Mouse (Mus musculus): ENCODE measurements around the gene Panx2. TPM values are rescaled to one million over a fixed set of nuclear protein-coding genes. Genes with fewer than 3 reads are reported as not detected.

Panx2 gene
- total and polyA plus RNA-seq, 3 experiments, result not detected

DNA sequence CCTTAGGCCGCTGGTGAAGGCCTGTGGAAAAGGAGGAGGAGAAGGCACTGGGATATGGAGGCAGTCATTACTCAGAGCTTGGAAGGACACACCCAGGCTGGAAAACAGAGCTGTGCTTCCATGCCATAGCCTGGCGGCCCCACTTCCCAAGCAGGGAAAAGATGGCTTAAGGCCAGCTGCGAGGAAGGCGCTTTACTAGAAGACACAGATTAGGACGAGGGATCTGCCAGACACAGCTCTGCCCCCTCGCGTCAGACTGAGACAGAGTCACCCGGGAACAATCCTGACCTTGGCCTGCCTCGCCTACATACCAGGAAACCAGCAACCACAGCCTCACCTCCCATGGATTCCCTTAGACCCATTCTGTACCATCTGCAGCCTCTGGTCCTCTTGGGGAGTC lies 50.6 kb downstream of the Panx2 start:
- Histone ChIP-seq H3K4me1 (ENCODE audit: control insufficient read depth in 1 of 2, insufficient read depth in 2 of 2) (no peaks in the 10 kb centered on the region), H3K4me2 (ENCODE audit: insufficient read depth, low read depth, poor library complexity, severe bottlenecking) (no peak overlapping the region), H3K36me3 (replicated peaks in 1 of 2; ENCODE audit: control insufficient read depth in 1 of 2, insufficient read depth in 1 of 2, low read length in 1 of 2) (peaks cover 69 to 93% of the 10 kb centered on the region in 2 experiments), H3K27me3 (replicated peaks) (no peaks in the 10 kb centered on the region), H3K79me2 (replicated peaks; ENCODE audit: control insufficient read depth, extremely low read depth, insufficient read depth, poor library complexity, severe bottlenecking) (no peaks in the 10 kb centered on the region), H3K9ac (ENCODE audit: insufficient read depth, low read depth) (no peak overlapping the region), H3K4me3 (replicated peaks in 1 of 3; ENCODE audit: low read depth in 2 of 3, low read length in 2 of 3, poor library complexity in 1 of 3) (no peak overlapping the region), H3K9me3 (replicated peaks; ENCODE audit: low read length) (no peaks in the 10 kb centered on the region), H3K27ac (ENCODE audit: insufficient read depth, low read depth) (no peak overlapping the region)
- DNase-seq (ENCODE audit: extremely low read depth), result no peak
- dilution Hi-C loops (cut with MboI; ENCODE audit: extremely low pct_ligation_motif_present, extremely low pct_unique_long_range_greater_than_20kb, low sequenced_read_pairs) (no loop called here), in situ Hi-C loops (cut with MboI; ENCODE audit: low pct_ligation_motif_present, low pct_unique_long_range_greater_than_20kb, low sequenced_read_pairs) (loop anchor here (25.0 kb wide), 1 partner anchor 252 kb away; the partner anchor contains the start of genes Lmf2, Ncaph2 and Sco2)
- TF ChIP-seq MXI1 (IDR thresholded peaks at IDR 0.05; ENCODE audit: low read depth, low read length), result no peak
- no peak for TF ChIP-seq MYC (IDR thresholded peaks at IDR 0.05; ENCODE audit: low read depth, low read length)
- TF ChIP-seq UBTF (IDR thresholded peaks at IDR 0.05; ENCODE audit: low read depth, low read length), result no peak
- TF ChIP-seq MAX (IDR thresholded peaks at IDR 0.05; ENCODE audit: low read length), result no peak
- no peak for TF ChIP-seq JUND (conservative IDR thresholded peaks at IDR 0.05; ENCODE audit: low read depth, low read length)
- TF ChIP-seq RAD21 (IDR thresholded peaks at IDR 0.05; ENCODE audit: low read depth, low read length), result no peak
- TF ChIP-seq NELFE (IDR thresholded peaks at IDR 0.05; ENCODE audit: low read depth, low read length), result no peak
- no peak for TF ChIP-seq POLR2AphosphoS2 (IDR thresholded peaks at IDR 0.05; ENCODE audit: low read depth, low read length)
- no peak for TF ChIP-seq EP300 (IDR thresholded peaks at IDR 0.05; ENCODE audit: low read length)
- TF ChIP-seq TBP (conservative IDR thresholded peaks at IDR 0.05; ENCODE audit: low read depth, low read length), result no peak
- no peak for TF ChIP-seq IRF4 (IDR thresholded peaks at IDR 0.05; ENCODE audit: low read depth, low read length)
- TF ChIP-seq GABPA (IDR thresholded peaks at IDR 0.05; ENCODE audit: insufficient replicate concordance, low read depth, low read length), result no peak
- no peak for TF ChIP-seq CHD2 (IDR thresholded peaks at IDR 0.05; ENCODE audit: low read length)
- no peak for TF ChIP-seq ZNF384 (IDR thresholded peaks at IDR 0.05; ENCODE audit: low read depth, low read length)
- no peak for TF ChIP-seq HCFC1 (IDR thresholded peaks at IDR 0.05; ENCODE audit: low read depth, low read length)
- no peak for TF ChIP-seq TCF12 (IDR thresholded peaks at IDR 0.05; ENCODE audit: low read depth, low read length)
- TF ChIP-seq ELF1 (IDR thresholded peaks at IDR 0.05; ENCODE audit: low read depth, low read length), result no peak

DNA sequence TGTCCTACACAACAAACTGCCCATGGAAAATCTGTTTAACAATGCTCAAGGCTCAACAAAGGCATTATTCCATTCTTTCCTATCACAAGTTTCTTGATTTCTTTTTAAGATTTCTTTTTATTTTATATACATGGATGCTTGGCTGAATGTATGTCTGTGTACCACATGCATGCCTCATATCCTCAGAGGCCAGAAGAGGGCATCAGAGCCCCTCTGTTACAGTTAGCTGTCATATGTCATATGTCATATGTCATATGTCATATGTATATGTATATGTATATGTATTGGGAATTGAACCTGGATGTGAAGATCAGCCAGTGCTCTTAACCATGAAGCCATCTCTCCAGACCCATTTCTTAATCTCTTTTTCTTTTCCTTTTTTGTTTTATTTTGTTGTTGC lies 58.5 kb downstream of the Panx2 start:
- Histone ChIP-seq H3K36me3 (replicated peaks in 1 of 2; ENCODE audit: control insufficient read depth in 1 of 2, insufficient read depth in 1 of 2, low read length in 1 of 2) (peaks cover 25 to 62% of the 10 kb centered on the region in 2 experiments), H3K27me3 (replicated peaks) (no peaks in the 10 kb centered on the region), H3K79me2 (replicated peaks; ENCODE audit: control insufficient read depth, extremely low read depth, insufficient read depth, poor library complexity, severe bottlenecking) (peaks cover 18% of the 10 kb centered on the region), H3K9ac (ENCODE audit: insufficient read depth, low read depth) (no peak overlapping the region), H3K4me2 (ENCODE audit: insufficient read depth, low read depth, poor library complexity, severe bottlenecking) (no peak overlapping the region), H3K4me1 (ENCODE audit: control insufficient read depth in 1 of 2, insufficient read depth in 2 of 2) (peaks cover 5 to 22% of the 10 kb centered on the region in 2 experiments), H3K27ac (ENCODE audit: insufficient read depth, low read depth) (no peak overlapping the region), H3K9me3 (replicated peaks; ENCODE audit: low read length) (no peaks in the 10 kb centered on the region), H3K4me3 (replicated peaks in 1 of 3; ENCODE audit: low read depth in 2 of 3, low read length in 2 of 3, poor library complexity in 1 of 3) (no peak overlapping the region)
- dilution Hi-C loops (cut with MboI; ENCODE audit: extremely low pct_ligation_motif_present, extremely low pct_unique_long_range_greater_than_20kb, low sequenced_read_pairs) (no loop called here), in situ Hi-C loops (cut with MboI; ENCODE audit: low pct_ligation_motif_present, low pct_unique_long_range_greater_than_20kb, low sequenced_read_pairs) (loop anchor here (25.0 kb wide), 1 partner anchor 244 kb away; the partner anchor contains the start of genes Lmf2, Ncaph2 and Sco2)
- TF ChIP-seq MAZ (IDR thresholded peaks at IDR 0.05; ENCODE audit: low read depth, low read length), result no peak
- TF ChIP-seq RAD21 (IDR thresholded peaks at IDR 0.05; ENCODE audit: low read depth, low read length), result peak; percentile 71
- TF ChIP-seq NELFE (IDR thresholded peaks at IDR 0.05; ENCODE audit: low read depth, low read length), result no peak
- TF ChIP-seq NRF1 (IDR thresholded peaks at IDR 0.05; ENCODE audit: low read depth, low read length), result no peak
- TF ChIP-seq ZKSCAN1 (IDR thresholded peaks at IDR 0.05; ENCODE audit: borderline replicate concordance, low read depth, low read length), result no peak
- 0 out of 2 replicates have a peak, but pooled peaks have one; percentile 13 for TF ChIP-seq MAX (IDR thresholded peaks at IDR 0.05; ENCODE audit: low read length)
- peak in 1 of 2 experiments; percentile 68; a peak in 2 of 4 replicates for TF ChIP-seq CTCF (conservative IDR thresholded peaks at IDR 0.05 in 1 of 2, IDR thresholded peaks at IDR 0.05 in 1 of 2; ENCODE audit: low read depth in 2 of 2, low read length in 2 of 2)
- TF ChIP-seq KAT2A (IDR thresholded peaks at IDR 0.05; ENCODE audit: insufficient replicate concordance, low read length), result no peak
- peak; percentile 68 for TF ChIP-seq MYC (IDR thresholded peaks at IDR 0.05; ENCODE audit: low read depth, low read length)
- TF ChIP-seq UBTF (IDR thresholded peaks at IDR 0.05; ENCODE audit: low read depth, low read length), result no peak
- TF ChIP-seq GABPA (IDR thresholded peaks at IDR 0.05; ENCODE audit: insufficient replicate concordance, low read depth, low read length), result no peak
- TF ChIP-seq ELF1 (IDR thresholded peaks at IDR 0.05; ENCODE audit: low read depth, low read length), result no peak
- TF ChIP-seq TBP (conservative IDR thresholded peaks at IDR 0.05; ENCODE audit: low read depth, low read length), result no peak
- TF ChIP-seq CHD2 (IDR thresholded peaks at IDR 0.05; ENCODE audit: low read length), result no peak
- peak; percentile 60 for TF ChIP-seq SMC3 (IDR thresholded peaks at IDR 0.05; ENCODE audit: low read depth, low read length)
- TF ChIP-seq ZC3H11A (IDR thresholded peaks at IDR 0.05; ENCODE audit: low read depth, low read length), result peak; percentile 31
- TF ChIP-seq MAFK (IDR thresholded peaks at IDR 0.05; ENCODE audit: insufficient replicate concordance, low read length), result no peak
- TF ChIP-seq HCFC1 (IDR thresholded peaks at IDR 0.05; ENCODE audit: low read depth, low read length), result no peak
- 0 out of 2 replicates have a peak, but pooled peaks have one; percentile 38 for TF ChIP-seq SIN3A (IDR thresholded peaks at IDR 0.05; ENCODE audit: low read length)
- TF ChIP-seq JUND (conservative IDR thresholded peaks at IDR 0.05; ENCODE audit: low read depth, low read length), result no peak
- no peak for TF ChIP-seq MEF2A (IDR thresholded peaks at IDR 0.05; ENCODE audit: borderline replicate concordance, low read depth, low read length)
- TF ChIP-seq PAX5 (IDR thresholded peaks at IDR 0.05; ENCODE audit: low read length), result no peak
- TF ChIP-seq TCF12 (IDR thresholded peaks at IDR 0.05; ENCODE audit: low read depth, low read length), result no peak
- TF ChIP-seq JUN (IDR thresholded peaks at IDR 0.05; ENCODE audit: insufficient read depth, low read depth, low read length), result no peak
- peak; percentile 17 for DNase-seq (ENCODE audit: extremely low read depth)
